Mouse (Mus musculus) intestine, embryonic 16.5 days (tissue): Measurements from ENCODE around the gene Vsig1. TPM values are rescaled to one million over a fixed set of nuclear protein-coding genes. Genes with fewer than 3 reads are reported as not detected.

Experiments used
- ATAC-seq: fragments of 200-750 bp; cut with Nextera tagmentation; 2 replicates; pipeline ENCODE4 v1.8.0; 2017; ENCODE audit warnings: moderate TSS enrichment, moderate library complexity
- H3K27ac ChIP-seq: fragments of 300-500 bp; sonication (generic); 2 replicates; pipeline ENCODE4 v1.5.1; 2014; ENCODE audit warnings: mild to moderate bottlenecking, low read length
- H3K27me3 ChIP-seq: fragments of 300-500 bp; sonication (generic); replicated peaks from 2 replicates; pipeline ENCODE4 v1.6.1; 2014; ENCODE audit warnings: low read length, control low read depth, mixed read lengths; ENCODE audit not compliant: control insufficient read depth, insufficient read depth
- H3K36me3 ChIP-seq: fragments of 300-500 bp; sonication (generic); 2 replicates; pipeline ENCODE4 v1.6.1; 2014; ENCODE audit warnings: low read length, control low read depth; ENCODE audit not compliant: control insufficient read depth, insufficient read depth
- H3K4me1 ChIP-seq: fragments of 300-500 bp; sonication (generic); 2 replicates; pipeline ENCODE4 v1.6.1; 2014; ENCODE audit warnings: low read length, control low read depth, mixed read lengths; ENCODE audit not compliant: control insufficient read depth, insufficient read depth
- H3K4me2 ChIP-seq: fragments of 300-500 bp; sonication (generic); 2 replicates; pipeline ENCODE4 v1.6.1; 2014; ENCODE audit warnings: low read depth, low read length, control low read depth
- H3K4me3 ChIP-seq: fragments of 300-500 bp; sonication (generic); 2 replicates; pipeline ENCODE4 v1.5.1; 2014; ENCODE audit warnings: mild to moderate bottlenecking, low read length
- H3K9ac ChIP-seq: fragments of 300-500 bp; sonication (generic); 2 replicates; pipeline ENCODE4 v1.6.1; 2014; ENCODE audit warnings: low read depth, low read length
- H3K9me3 ChIP-seq: fragments of 300-500 bp; sonication (generic); 2 replicates; pipeline ENCODE4 v1.6.1; 2016; ENCODE audit warnings: low read length, control low read depth; ENCODE audit not compliant: control insufficient read depth
- WGBS: fragments of 180-500 bp; shearing (Covaris S2); extraction: QIAGEN DNeasy Blood & Tissue Kit; methylation state at CpG from one replicate; pipeline ENCODE4 v1.1.7; 2014; 5-methylcytosine and 5-hydroxymethylcytosine counted together
- polyA plus RNA-seq: library from polyadenylated mRNA; unstranded; fragments of >200 nt; fragmentation: Nextera tagmentation; extraction: Ambion mirVana; gene quantifications from 2 replicates; pipeline ENCODE4 v1.2.1, GENCODE M21; 2015

Gene Vsig1
- polyA plus RNA-seq, 1 experiment from 2014 or later = 0.67 TPM

DNA sequence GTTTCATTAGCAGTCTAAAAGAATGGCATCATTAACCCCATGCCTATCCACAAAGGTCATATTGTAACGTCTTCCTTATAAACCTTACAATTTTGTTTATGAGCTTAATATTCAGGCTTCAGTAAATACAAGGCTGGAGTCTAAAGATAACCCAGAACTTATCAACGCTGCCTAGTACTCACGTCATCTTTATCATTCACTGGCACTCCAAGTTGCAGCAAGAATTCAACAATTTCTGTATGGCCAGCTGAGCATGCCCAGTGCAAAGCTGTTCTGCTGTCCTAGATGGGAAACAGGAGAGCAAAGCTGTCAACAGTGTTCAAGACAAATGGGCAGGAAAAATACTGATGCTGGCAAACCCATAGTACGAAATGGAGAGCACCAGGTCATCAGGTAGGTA lies 46.2 kb downstream of the Vsig1 start:
- H3K9ac ChIP-seq = no peak overlapping the region
- H3K4me1 ChIP-seq = no peaks in the 10 kb centered on the region
- no peak for ATAC-seq
- H3K27ac ChIP-seq = no peak overlapping the region
- H3K9me3 ChIP-seq = no peaks in the 10 kb centered on the region
- no peaks in the 10 kb centered on the region for H3K27me3 ChIP-seq
- H3K4me2 ChIP-seq = no peak overlapping the region
- 89% methylated on average over 4 of the region's 4 CpGs for WGBS
- no peak overlapping the region for H3K4me3 ChIP-seq
- H3K36me3 ChIP-seq = no peaks in the 10 kb centered on the region

DNA sequence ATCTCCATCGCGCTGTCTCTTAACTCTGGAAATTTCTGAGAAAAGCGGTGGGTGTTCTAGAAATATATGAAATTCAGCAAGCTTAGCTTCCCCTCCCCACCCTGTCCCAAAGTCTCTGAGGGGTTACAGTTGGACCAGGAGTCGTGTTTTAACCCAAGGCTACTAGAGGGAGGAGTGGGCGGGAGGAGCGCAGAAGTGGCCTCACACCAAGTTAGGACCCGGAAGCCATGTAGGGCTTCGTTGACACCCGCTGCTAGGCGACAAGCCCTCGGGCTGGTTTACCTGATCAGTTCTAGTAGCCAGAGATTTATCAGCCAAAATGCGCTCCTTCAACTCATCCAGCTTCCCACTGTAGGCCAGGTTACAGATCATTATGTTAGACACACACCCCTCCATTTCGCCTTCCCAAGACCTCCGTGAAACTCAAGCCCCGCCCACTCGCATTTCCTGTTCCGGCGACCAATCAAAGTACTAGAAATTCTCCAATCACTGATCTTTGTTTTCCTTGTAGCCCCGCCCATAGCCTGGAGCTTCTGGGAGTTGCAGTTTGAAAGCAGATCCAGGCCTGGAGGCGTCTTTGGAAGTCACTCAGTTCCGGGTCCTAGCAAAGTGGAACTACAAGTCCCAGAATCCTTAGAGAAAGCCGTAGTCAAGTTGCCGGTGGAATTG lies 49.0 kb downstream of the Vsig1 start, which contains the start of the genes Psmd10 and Atg4a:
Psmd10 (minus strand) TSS at position 457 of the 669 bp plus-strand sequence.
Atg4a (plus strand) TSS at position 636 of the 669 bp plus-strand sequence.
- H3K9me3 ChIP-seq = no peaks in the 10 kb centered on the region
- H3K27ac ChIP-seq = no peak within 1 kb of the TSS
- H3K4me2 ChIP-seq = peak within 1 kb of the TSS; percentile 52
- no peaks in the 10 kb centered on the region for H3K36me3 ChIP-seq
- H3K27me3 ChIP-seq = 0 out of 2 replicates have a peak, but pooled peaks cover 3% of the 10 kb centered on the region
- peak within 1 kb of the TSS; percentile 52 for H3K4me3 ChIP-seq
- whole genome bisulfite sequencing = 15% methylated on average over 23 of the region's 23 CpGs
- peak; percentile 99 for ATAC-seq
- peak within 1 kb of the TSS; percentile 58 for H3K9ac ChIP-seq
- H3K4me1 ChIP-seq = no peaks in the 10 kb centered on the region

DNA sequence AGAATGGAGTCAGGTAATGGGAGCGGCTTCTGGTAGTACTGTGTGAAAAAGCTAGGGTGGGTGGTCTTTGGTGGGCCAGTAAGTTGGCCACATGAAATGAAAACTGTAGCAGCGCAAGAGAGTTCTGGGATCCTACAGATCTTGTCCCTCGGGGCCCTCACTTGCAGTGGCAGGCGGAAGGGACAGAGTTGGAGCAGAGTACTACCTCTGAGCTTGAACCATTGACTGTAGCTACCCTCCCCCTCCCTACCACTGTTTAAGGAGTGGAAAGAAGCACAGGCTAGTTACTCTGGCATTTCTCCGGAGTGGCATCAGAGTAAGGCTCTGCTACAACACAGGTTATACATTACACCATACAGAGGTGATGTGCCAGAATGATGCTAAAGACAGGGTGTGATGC lies 49.6 kb downstream of the Vsig1 start:
- peak; percentile 70 for ATAC-seq
- whole genome bisulfite sequencing = 17% methylated on average over 5 of the region's 5 CpGs

DNA sequence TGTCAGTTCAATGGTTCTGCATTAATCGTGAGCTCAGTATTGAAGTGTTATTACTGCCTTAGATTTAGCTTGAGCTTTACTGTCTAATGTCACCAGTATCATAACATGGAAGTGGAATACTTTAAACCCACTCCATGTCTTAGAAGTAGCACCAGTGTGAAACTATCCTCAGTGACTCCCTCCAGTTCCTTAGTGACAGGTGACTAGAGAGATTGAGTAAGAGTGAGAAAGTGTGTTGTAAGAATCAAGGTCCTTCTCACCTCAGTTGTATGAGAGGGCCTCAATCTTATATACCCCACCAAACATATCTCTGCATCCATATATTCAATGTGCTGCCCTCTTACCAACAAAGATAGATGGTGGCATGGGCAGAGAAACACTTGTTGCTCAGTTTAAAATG lies 71.5 kb downstream of the Vsig1 start:
- 0 out of 2 replicates have a peak, but pooled peaks cover 2% of the 10 kb centered on the region for H3K4me1 ChIP-seq
- no peaks in the 10 kb centered on the region for H3K9me3 ChIP-seq
- no peak overlapping the region for H3K4me3 ChIP-seq
- H3K9ac ChIP-seq = no peak overlapping the region
- 94% methylated on average over 1 of the region's 1 CpGs for WGBS
- ATAC-seq = no peak
- H3K36me3 ChIP-seq = no peaks in the 10 kb centered on the region
- H3K27ac ChIP-seq = no peak overlapping the region
- peaks cover 5% of the 10 kb centered on the region for H3K27me3 ChIP-seq
- no peak overlapping the region for H3K4me2 ChIP-seq

More for the DNA sequence above, 49.6 kb downstream of the Vsig1 start:
- Histone ChIP-seq H3K27ac (no peak overlapping the region), H3K9me3 (no peaks in the 10 kb centered on the region), H3K4me1 (no peaks in the 10 kb centered on the region), H3K36me3 (no peaks in the 10 kb centered on the region), H3K9ac (peak overlapping the region; percentile 56), H3K27me3 (0 out of 2 replicates have a peak, but pooled peaks cover 3% of the 10 kb centered on the region), H3K4me3 (peak overlapping the region; percentile 52), H3K4me2 (peak overlapping the region; percentile 52)

DNA sequence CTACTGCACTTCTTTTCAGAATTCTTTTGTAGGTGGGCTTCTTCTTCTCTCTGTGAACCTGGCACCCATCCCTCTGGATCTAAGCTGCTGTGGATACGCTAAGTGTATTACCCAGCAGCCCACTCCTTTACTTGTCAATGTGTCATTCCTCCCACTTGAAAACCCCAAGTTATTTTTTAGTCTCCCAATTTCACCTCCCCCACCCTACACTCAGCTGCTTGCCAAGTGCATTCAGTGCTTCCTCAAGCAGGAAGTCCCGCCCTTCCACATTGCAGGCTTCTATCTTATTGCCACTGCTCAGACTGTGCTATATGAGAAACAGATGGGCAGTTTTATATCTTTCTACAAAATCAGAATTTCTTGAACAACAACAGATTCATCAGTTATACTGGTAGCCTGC lies 72.1 kb downstream of the Vsig1 start:
- no peak for ATAC-seq

DNA sequence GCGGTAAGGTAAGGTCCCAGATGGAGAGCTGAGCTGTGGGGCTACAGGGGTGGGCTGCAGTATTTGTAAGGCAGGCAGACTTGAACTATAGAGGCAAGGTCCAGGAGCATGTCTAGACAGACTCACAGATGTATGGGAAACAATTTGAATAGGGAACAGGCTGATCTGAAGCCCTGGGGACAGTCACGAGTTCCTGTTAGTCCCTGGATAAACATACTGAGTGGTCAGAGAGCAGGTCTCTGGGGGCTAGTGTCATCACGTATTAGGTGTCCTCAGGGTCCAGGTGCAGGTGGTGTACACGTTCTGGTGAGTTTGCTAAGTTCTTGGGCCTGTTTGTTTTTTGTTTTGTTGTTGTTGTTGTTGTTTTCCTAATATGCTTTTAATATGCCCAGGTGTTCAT lies 72.8 kb downstream of the Vsig1 start:
- Histone ChIP-seq H3K9me3 (no peaks in the 10 kb centered on the region), H3K4me1 (0 out of 2 replicates have a peak, but pooled peaks cover 2% of the 10 kb centered on the region), H3K4me2 (no peak overlapping the region), H3K36me3 (no peaks in the 10 kb centered on the region), H3K27ac (no peak overlapping the region), H3K27me3 (peaks cover 7% of the 10 kb centered on the region), H3K9ac (no peak overlapping the region), H3K4me3 (no peak overlapping the region)
- ATAC-seq = no peak
- WGBS = 59% methylated on average over 4 of the region's 4 CpGs

More for the DNA sequence above, 72.1 kb downstream of the Vsig1 start:
- H3K9me3 ChIP-seq = no peaks in the 10 kb centered on the region
- no peak overlapping the region for H3K27ac ChIP-seq
- no peaks in the 10 kb centered on the region for H3K36me3 ChIP-seq
- WGBS = 73% methylated on average over 2 of the region's 2 CpGs
- 0 out of 2 replicates have a peak, but pooled peaks cover 2% of the 10 kb centered on the region for H3K4me1 ChIP-seq
- H3K4me2 ChIP-seq = no peak overlapping the region
- H3K4me3 ChIP-seq = no peak overlapping the region
- peaks cover 5% of the 10 kb centered on the region for H3K27me3 ChIP-seq
- no peak overlapping the region for H3K9ac ChIP-seq

DNA sequence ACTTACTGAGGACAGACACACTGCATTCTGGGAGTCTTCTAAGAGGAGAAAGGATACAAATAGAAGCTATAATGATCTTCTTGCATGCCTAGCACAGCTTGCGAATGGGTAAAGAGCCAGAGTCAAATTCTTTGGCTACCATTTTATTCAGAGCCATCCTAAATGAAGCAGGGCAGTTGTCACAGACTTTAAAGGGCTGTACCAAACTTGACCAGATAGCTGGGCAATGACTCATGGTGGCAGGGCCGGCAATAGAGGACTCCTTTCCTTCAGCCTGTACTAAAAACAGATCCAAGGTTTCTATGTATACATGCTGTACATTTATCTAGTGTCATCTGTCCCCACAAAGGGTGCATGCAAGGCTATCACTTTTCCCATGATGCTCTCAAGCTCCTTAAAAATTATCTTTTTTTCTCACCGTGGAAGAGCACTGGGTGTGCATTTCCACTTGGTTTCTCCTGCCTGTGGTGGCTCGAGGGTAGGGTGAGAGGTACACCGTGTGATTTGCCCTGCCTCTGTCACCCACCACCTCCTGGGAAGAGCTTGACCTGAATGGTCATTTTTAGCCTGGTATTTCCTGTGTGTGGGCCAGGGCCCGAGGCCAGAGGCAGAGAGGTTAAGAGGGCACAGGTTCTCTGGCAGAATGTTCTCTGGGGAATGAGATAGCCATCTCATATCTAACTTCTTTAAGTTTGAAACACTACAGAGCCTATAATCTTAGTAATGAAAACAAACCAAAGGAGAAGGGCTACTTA lies 76.0 kb downstream of the Vsig1 start:
- no peaks in the 10 kb centered on the region for H3K36me3 ChIP-seq
- no peak overlapping the region for H3K4me3 ChIP-seq
- H3K27ac ChIP-seq = no peak overlapping the region
- no peak overlapping the region for H3K9ac ChIP-seq
- ATAC-seq = no peak
- 0 out of 2 replicates have a peak, but pooled peaks cover 2% of the 10 kb centered on the region for H3K4me1 ChIP-seq
- H3K27me3 ChIP-seq = peaks cover 9% of the 10 kb centered on the region
- WGBS = 52% methylated on average over 6 of the region's 6 CpGs
- H3K9me3 ChIP-seq = no peaks in the 10 kb centered on the region
- H3K4me2 ChIP-seq = no peak overlapping the region

DNA sequence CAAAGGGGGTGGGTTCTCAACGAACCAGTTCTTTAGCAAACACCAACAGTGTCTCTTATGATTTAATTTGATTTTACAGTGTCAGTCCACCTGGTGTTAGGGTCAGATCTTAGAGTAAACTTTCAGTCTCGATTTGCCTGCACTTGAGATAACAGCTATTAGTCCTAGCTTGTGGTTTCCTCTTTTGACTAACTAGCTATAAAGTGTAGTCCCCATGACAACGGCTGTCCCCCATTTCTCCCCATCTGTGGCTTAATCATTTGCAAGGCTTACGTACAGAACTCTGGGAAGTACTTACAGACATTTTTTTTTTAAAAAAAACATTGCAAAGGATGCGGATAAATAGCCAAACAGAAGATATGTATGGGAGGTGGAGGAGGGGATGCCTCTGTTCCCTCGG lies 77.4 kb downstream of the Vsig1 start:
- no peak overlapping the region for H3K27ac ChIP-seq
- H3K4me3 ChIP-seq = no peak overlapping the region
- no peak overlapping the region for H3K4me2 ChIP-seq
- H3K9ac ChIP-seq = no peak overlapping the region
- H3K36me3 ChIP-seq = no peaks in the 10 kb centered on the region
- no peak for ATAC-seq
- peaks cover 9% of the 10 kb centered on the region for H3K27me3 ChIP-seq
- WGBS = 52% methylated on average over 6 of the region's 6 CpGs
- H3K9me3 ChIP-seq = no peaks in the 10 kb centered on the region
- 0 out of 2 replicates have a peak, but pooled peaks cover 2% of the 10 kb centered on the region for H3K4me1 ChIP-seq

DNA sequence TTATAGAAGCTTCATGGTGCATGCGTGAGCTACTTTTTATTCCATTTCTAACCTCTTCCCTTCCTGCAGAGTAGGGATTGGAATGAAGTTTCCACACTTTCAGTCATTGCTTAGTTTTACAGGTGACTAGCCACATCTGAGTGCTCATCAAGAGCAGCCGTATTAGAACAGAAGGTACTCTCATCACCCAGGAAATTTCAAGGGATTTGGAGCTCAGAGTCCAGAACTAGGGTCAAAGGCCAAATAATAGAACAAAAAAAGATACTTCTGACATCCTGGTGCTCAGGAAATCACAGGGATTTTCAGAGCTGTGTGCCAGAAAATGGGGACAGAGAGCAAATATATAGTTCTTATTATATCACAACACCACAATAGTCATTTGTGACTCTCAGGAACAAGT lies 77.8 kb downstream of the Vsig1 start:
- H3K27me3 ChIP-seq = peaks cover 9% of the 10 kb centered on the region
- 80% methylated on average over 2 of the region's 2 CpGs for WGBS
- no peak for ATAC-seq

More for the DNA sequence above, 77.8 kb downstream of the Vsig1 start:
- Histone ChIP-seq H3K9ac (no peak overlapping the region), H3K4me3 (no peak overlapping the region), H3K9me3 (no peaks in the 10 kb centered on the region), H3K4me1 (0 out of 2 replicates have a peak, but pooled peaks cover 2% of the 10 kb centered on the region), H3K4me2 (no peak overlapping the region), H3K27ac (no peak overlapping the region), H3K36me3 (no peaks in the 10 kb centered on the region)
